Mouse (Mus musculus): ENCODE data around the gene Tmem171.

GRCm38 (mm10) chr13:98669296-98669695 lies 25.3 kb downstream of the Tmem171 start:
- TF ChIP-seq CTCF (IDR thresholded peaks at IDR 0.05; ENCODE audit: low read depth, low read length): no peak
- TF ChIP-seq POLR2A (IDR thresholded peaks at IDR 0.05; ENCODE audit: borderline replicate concordance, low read depth, low read length): no peak
